Mouse (Mus musculus) embryonic facial prominence, embryonic 11.5 days (tissue): ENCODE data around the gene Avil. TPM values are rescaled to one million over a fixed set of nuclear protein-coding genes. Genes with fewer than 3 reads are reported as not detected.
"Not testable (repeated sequence)": the region's sequence is repeated elsewhere in the genome, so short reads cannot be mapped to it uniquely, and the experiment has no call there.

Experiments used
- ATAC-seq: fragments of 200-750 bp; cut with Nextera tagmentation; replicated peaks from 2 replicates; pipeline ENCODE4 v1.8.0; 2017; ENCODE audit warnings: low read depth; ENCODE audit not compliant: insufficient number of reproducible peaks, low FRiP score, low TSS enrichment
- DNase-seq: peaks from one replicate; pipeline ENCODE4 v3.0.0-alpha.2; 2015; ENCODE audit warnings: low spot score
- H3K27ac ChIP-seq: fragments of 300-500 bp; sonication (generic); replicated peaks from 2 replicates; pipeline ENCODE4 v1.5.1; 2014; ENCODE audit warnings: mild to moderate bottlenecking, low read depth, low read length, control low read depth
- H3K27me3 ChIP-seq: fragments of 300-500 bp; sonication (generic); 2 replicates; pipeline ENCODE4 v1.6.1; 2014; ENCODE audit warnings: mild to moderate bottlenecking, low read length, moderate library complexity, mixed read lengths; ENCODE audit not compliant: control insufficient read depth, insufficient read depth
- H3K36me3 ChIP-seq: fragments of 300-500 bp; sonication (generic); replicated peaks from 2 replicates; pipeline ENCODE4 v1.6.1; 2014; ENCODE audit warnings: low read depth, mild to moderate bottlenecking, low read length, moderate library complexity, mixed read lengths; ENCODE audit not compliant: control insufficient read depth, insufficient read depth
- H3K4me1 ChIP-seq: fragments of 300-500 bp; sonication (generic); 2 replicates; pipeline ENCODE4 v1.6.1; 2014; ENCODE audit warnings: low read length, mixed read lengths; ENCODE audit not compliant: control insufficient read depth, insufficient read depth
- H3K4me2 ChIP-seq: fragments of 300-500 bp; sonication (generic); 2 replicates; pipeline ENCODE4 v1.6.1; 2014; ENCODE audit warnings: low read depth, mild to moderate bottlenecking, control low read depth, low read length, moderate library complexity
- H3K4me3 ChIP-seq: fragments of 300-500 bp; sonication (generic); 2 replicates; pipeline ENCODE4 v1.5.1; 2014; ENCODE audit warnings: low read depth, low read length, control low read depth
- H3K9ac ChIP-seq: fragments of 300-500 bp; sonication (generic); replicated peaks from 2 replicates; pipeline ENCODE4 v1.6.1; 2014; ENCODE audit warnings: mild to moderate bottlenecking, control low read depth, low read length
- H3K9me3 ChIP-seq: fragments of 300-500 bp; sonication (generic); replicated peaks from 2 replicates; pipeline ENCODE4 v1.6.1; 2016; ENCODE audit warnings: mild to moderate bottlenecking, low read length, inconsistent platforms, mixed read lengths; ENCODE audit not compliant: control insufficient read depth
- WGBS: fragments of 180-500 bp; shearing (Covaris S2); extraction: QIAGEN DNeasy Blood & Tissue Kit; methylation state at CpG from one replicate; pipeline ENCODE4 v1.1.7; 2014; 5-methylcytosine and 5-hydroxymethylcytosine counted together
- polyA plus RNA-seq: library from polyadenylated mRNA; unstranded; fragments of >200 nt; fragmentation: Nextera tagmentation; extraction: Ambion mirVana; gene quantifications from 2 replicates; pipeline ENCODE4 v1.2.1, GENCODE M21; 2014

The Avil gene
- polyA plus RNA-seq, 1 experiment from 2014 or later: 0.39 TPM

GRCm38 (mm10) chr10:127059174-127059967, 58.9 kb downstream of the Avil start:
- peak overlapping the region; percentile 84 for H3K9ac ChIP-seq
- no peaks in the 10 kb centered on the region for H3K9me3 ChIP-seq
- WGBS: under 1% methylated on average over 42 of the region's 92 CpGs
- H3K36me3 ChIP-seq: peaks cover 4% of the 10 kb centered on the region
- H3K4me3 ChIP-seq: peak overlapping the region; percentile 85
- 0 out of 2 replicates have a peak, but pooled peaks cover 2% of the 10 kb centered on the region for H3K4me1 ChIP-seq
- 0 out of 2 replicates have a peak, but pooled peaks have one; percentile 1 for ATAC-seq
- peaks cover 12% of the 10 kb centered on the region for H3K27me3 ChIP-seq
- H3K4me2 ChIP-seq: peak overlapping the region; percentile 98
- DNase-seq: peak; percentile 34
- peak overlapping the region; percentile 56; the same call in 1 of the 2 replicates for H3K27ac ChIP-seq

- Histone ChIP-seq H3K27ac (peak within 1 kb of the TSS; percentile 56; the same call in 1 of the 2 replicates), H3K9ac (peak within 1 kb of the TSS; percentile 84), H3K4me2 (peak within 1 kb of the TSS; percentile 98), H3K36me3 (peaks cover 8% of the 10 kb centered on the region), H3K27me3 (peaks cover 12% of the 10 kb centered on the region), H3K9me3 (no peaks in the 10 kb centered on the region), H3K4me1 (0 out of 2 replicates have a peak, but pooled peaks cover 2% of the 10 kb centered on the region), H3K4me3 (peak within 1 kb of the TSS; percentile 85)
- WGBS: 1% methylated on average over 67 of the region's 72 CpGs
- DNase-seq (peak; percentile 81), ATAC-seq (peak; percentile 3; the same call in 1 of the 2 replicates)
These were observed 59.7 kb downstream of the Avil start, which contains the start of gene March9 for GRCm38 (mm10) chr10:127059968-127060916. TSS of gene March9 (minus strand) at chr10:127060184.

GRCm38 (mm10) chr10:127061085-127061484, 60.6 kb downstream of the Avil start:
- no peak for DNase-seq
- Histone ChIP-seq H3K4me1 (0 out of 2 replicates have a peak, but pooled peaks cover 2% of the 10 kb centered on the region), H3K4me3 (no peak overlapping the region), H3K9ac (no peak overlapping the region), H3K36me3 (peaks cover 13% of the 10 kb centered on the region), H3K9me3 (no peaks in the 10 kb centered on the region), H3K4me2 (no peak overlapping the region), H3K27me3 (peaks cover 12% of the 10 kb centered on the region), H3K27ac (no peak overlapping the region)
- ATAC-seq: no peak
- 36% methylated on average over 5 of the region's 5 CpGs for WGBS

DNA sequence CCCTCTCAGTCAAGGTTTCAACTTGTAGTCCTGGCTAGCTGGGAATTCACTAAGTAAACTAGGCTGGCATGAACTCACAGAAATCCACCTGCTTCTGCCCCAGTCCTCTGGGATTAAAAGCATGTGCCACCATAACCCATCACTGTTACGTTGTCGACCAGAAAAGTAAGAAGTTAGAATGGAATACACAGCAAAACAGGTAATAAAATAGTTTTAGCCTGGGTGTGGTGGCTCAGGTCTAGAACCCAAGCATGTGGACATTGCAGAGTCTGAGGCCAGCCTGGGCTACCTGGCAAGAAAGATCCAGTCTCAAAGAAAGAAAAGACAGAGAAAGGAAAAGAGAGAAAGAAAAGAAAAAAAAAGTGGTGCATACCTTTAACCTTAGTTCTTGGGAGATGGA, 61.0 kb downstream of the Avil start:
- Histone ChIP-seq H3K4me2 (no peak overlapping the region), H3K4me3 (no peak overlapping the region), H3K9me3 (no peaks in the 10 kb centered on the region), H3K9ac (no peak overlapping the region), H3K4me1 (peaks cover 2% of the 10 kb centered on the region; the same call in 1 of the 2 replicates), H3K27me3 (peaks cover 12% of the 10 kb centered on the region), H3K27ac (no peak overlapping the region), H3K36me3 (peaks cover 16% of the 10 kb centered on the region)
- no peak for ATAC-seq
- WGBS: 67% methylated on average over 2 of the region's 2 CpGs
- DNase-seq: no peak

DNA sequence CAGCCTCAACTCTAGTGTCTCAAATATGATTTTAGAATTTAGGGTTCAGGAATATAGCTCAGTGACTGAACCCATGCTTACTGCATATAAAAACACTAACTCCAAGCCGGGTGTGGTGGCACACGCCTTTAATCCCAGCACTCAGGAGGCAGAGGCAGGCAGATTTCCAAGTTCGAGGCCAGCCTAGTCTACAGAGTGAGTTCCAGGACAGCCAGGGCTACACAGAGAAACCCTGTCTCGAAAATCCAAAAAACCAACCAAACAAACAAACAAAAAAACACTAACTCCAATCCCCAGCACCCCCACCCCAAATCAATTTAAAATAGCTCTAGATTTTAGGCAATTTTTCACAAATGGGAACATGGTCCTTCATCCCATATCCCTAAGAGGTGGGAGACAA, 61.6 kb downstream of the Avil start:
- WGBS: 88% methylated on average over 4 of the region's 4 CpGs
- ATAC-seq, H3K27ac ChIP-seq, H3K4me2 ChIP-seq, H3K9me3 ChIP-seq, H3K9ac ChIP-seq, DNase-seq, H3K4me3 ChIP-seq, H3K4me1 ChIP-seq: not testable (repeated sequence)
- peaks cover 20% of the 10 kb centered on the region for H3K36me3 ChIP-seq
- H3K27me3 ChIP-seq: peaks cover 12% of the 10 kb centered on the region

DNA sequence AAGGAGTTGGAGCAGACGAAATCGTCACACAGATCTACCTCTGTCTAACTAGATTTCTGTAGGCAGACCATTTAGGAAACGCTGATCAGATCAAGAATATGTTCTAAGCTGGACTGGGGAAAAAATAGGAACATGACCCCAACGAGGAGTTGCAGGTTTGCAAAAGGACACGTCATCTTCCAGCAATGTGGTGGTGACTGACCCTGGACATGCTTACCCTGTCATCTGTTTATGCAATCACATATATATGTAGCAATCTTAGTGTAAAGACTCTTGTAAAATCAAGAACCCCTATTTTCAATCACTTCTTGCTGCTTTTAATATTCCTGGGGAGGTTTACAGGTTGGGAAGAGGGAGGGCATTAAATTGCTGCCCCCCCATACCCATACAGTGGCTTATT, 62.0 kb downstream of the Avil start:
- WGBS: 81% methylated on average over 5 of the region's 5 CpGs
- H3K27ac ChIP-seq: no peak overlapping the region
- H3K9ac ChIP-seq: no peak overlapping the region

GRCm38 (mm10) chr10:127063239-127063872, 62.8 kb downstream of the Avil start, which contains the start of gene Cdk4:
TSS of gene Cdk4 (plus strand) at chr10:127063534.
- Histone ChIP-seq H3K9ac (peak within 1 kb of the TSS; percentile 98), H3K9me3 (no peaks in the 10 kb centered on the region), H3K27me3 (peaks cover 12% of the 10 kb centered on the region), H3K4me1 (peaks cover 2% of the 10 kb centered on the region; the same call in 1 of the 2 replicates), H3K36me3 (peaks cover 24% of the 10 kb centered on the region), H3K4me3 (peak within 1 kb of the TSS; percentile 84), H3K27ac (peak within 1 kb of the TSS; percentile 81), H3K4me2 (peak within 1 kb of the TSS; percentile 73)
- ATAC-seq: peak; percentile 85
- WGBS: under 1% methylated on average over 46 of the region's 46 CpGs
- peak; percentile 99 for DNase-seq

More for the DNA sequence above, 62.0 kb downstream of the Avil start:
- H3K36me3 ChIP-seq: peaks cover 19% of the 10 kb centered on the region
- ATAC-seq (no peak), DNase-seq (no peak)
- H3K4me1 ChIP-seq: peaks cover 2% of the 10 kb centered on the region; the same call in 1 of the 2 replicates
- peaks cover 12% of the 10 kb centered on the region for H3K27me3 ChIP-seq
- H3K4me2 ChIP-seq: no peak overlapping the region
- no peaks in the 10 kb centered on the region for H3K9me3 ChIP-seq
- no peak overlapping the region for H3K4me3 ChIP-seq
